Mouse (Mus musculus): ENCODE data around the gene Prss54.

- TF ChIP-seq CTCF (IDR thresholded peaks at IDR 0.05; ENCODE audit: low read depth) (peak; percentile 50), EP300 (optimal IDR thresholded peaks at IDR 0.05) (no peak)
Observed at GRCm38 (mm10) chr8:95602168-95602567, 26.0 kb upstream of the Prss54 start.

Data from stomach, postnatal 0 days (tissue).